Mouse (Mus musculus) T-helper 2 cell (primary cell): ENCODE measurements around the gene Lenep.

Experiments
- in situ Hi-C: fragments of 300-600 bp; cut with MboI, MseI; formaldehyde crosslinking; loops from one replicate; pipeline ENCODE4 v1.15.1; 2025; ENCODE audit warnings: high pct_unique_total_duplicates

Gene Lenep

DNA sequence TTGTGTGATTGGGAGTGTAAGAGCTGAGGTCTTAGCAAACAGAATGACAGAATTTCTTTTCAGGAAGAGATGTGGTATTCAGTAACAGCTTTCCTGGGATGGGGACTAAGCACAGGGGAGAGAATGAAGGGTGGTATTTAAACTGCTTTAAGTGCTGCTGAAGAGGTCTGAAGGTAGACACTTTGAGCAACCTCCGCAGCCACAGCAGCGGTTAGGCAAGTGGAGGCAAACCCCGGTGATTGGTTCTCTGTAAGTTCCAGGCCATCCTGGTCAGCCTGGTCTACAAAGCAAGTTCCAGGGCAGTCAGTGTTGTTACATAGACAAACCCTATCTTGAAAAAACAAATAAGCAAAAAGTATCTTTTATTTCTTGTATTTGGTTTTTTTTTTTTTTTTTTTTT lies 17.4 kb upstream of the Lenep start:
- in situ Hi-C loops: no loop called here

DNA sequence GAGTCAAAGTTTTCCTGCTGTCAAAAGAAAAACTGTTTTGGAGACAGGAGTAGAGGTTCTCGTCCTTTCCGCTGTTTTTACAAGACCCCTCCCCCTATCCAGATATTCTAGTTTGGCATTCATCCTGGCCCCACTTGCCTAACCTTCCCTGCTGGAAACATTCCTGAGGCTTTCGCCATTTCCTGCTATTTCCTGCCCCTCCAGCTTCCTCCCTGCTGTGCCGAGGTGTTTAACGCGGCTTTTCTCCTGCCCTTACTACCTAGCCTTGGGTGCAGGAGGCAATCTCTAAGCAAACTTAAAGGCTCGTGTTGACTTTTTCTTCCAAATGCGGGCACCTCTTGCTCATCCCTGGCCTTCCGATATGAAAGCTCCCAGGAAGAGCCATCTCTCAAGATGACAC lies 17.0 kb upstream of the Lenep start:
- in situ Hi-C loops: no loop called here

- in situ Hi-C loops: no loop called here
Measured at GRCm38 (mm10) chr3:89418861-89419250, 16.3 kb upstream of the Lenep start.

GRCm38 (mm10) chr3:89418170-89418860 lies 15.7 kb upstream of the Lenep start, which contains the start of the genes Cks1b and Shc1:
Gene Cks1b (minus strand): TSS chr3:89418383.
Gene Shc1 (plus strand): TSS chr3:89418443.
- in situ Hi-C loops: no loop called here

GRCm38 (mm10) chr3:89417840-89418169 lies 15.2 kb upstream of the Lenep start:
- in situ Hi-C loops: no loop called here

- in situ Hi-C loops: no loop called here
Measured at GRCm38 (mm10) chr3:89417131-89417530, 14.5 kb upstream of the Lenep start.

- in situ Hi-C loops: no loop called here
Measured at GRCm38 (mm10) chr3:89416158-89416557, 13.6 kb upstream of the Lenep start.

- in situ Hi-C loops: no loop called here
Measured at GRCm38 (mm10) chr3:89411490-89412393, 9.1 kb upstream of the Lenep start, which contains the start of gene Flad1. Gene Flad1 (minus strand): TSS chr3:89411870.

- in situ Hi-C loops: no loop called here
Measured at GRCm38 (mm10) chr3:89410864-89411263, 8.3 kb upstream of the Lenep start.

- in situ Hi-C loops: no loop called here
Measured at GRCm38 (mm10) chr3:89409701-89410100, 7.1 kb upstream of the Lenep start.

DNA sequence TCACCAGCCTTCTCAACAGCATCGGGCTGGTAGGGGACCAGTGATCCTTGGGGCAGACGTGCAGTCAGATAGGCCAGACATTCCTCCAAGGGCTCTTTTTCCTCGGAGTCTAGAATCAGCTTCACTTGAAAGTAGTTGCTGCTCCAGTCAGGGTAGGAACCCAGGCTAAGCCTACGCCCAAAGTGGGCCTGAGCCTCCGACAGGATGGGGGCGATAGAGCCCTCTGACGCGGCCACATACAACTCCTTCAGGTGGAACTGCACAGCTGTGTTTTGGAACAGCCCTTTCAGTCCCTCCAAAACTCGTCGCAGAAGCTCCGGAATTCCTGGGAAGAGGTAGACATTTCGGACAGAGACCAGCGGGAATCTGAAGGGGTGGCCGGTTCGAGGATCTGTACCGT lies 5.9 kb upstream of the Lenep start:
- in situ Hi-C loops: no loop called here

GRCm38 (mm10) chr3:89406887-89407286 lies 4.3 kb upstream of the Lenep start:
- in situ Hi-C loops: no loop called here

- in situ Hi-C loops: no loop called here
Measured at GRCm38 (mm10) chr3:89401329-89401728, 1.3 kb downstream of the Lenep start.

GRCm38 (mm10) chr3:89396654-89397005 lies 6.0 kb downstream of the Lenep start:
- in situ Hi-C loops: no loop called here

DNA sequence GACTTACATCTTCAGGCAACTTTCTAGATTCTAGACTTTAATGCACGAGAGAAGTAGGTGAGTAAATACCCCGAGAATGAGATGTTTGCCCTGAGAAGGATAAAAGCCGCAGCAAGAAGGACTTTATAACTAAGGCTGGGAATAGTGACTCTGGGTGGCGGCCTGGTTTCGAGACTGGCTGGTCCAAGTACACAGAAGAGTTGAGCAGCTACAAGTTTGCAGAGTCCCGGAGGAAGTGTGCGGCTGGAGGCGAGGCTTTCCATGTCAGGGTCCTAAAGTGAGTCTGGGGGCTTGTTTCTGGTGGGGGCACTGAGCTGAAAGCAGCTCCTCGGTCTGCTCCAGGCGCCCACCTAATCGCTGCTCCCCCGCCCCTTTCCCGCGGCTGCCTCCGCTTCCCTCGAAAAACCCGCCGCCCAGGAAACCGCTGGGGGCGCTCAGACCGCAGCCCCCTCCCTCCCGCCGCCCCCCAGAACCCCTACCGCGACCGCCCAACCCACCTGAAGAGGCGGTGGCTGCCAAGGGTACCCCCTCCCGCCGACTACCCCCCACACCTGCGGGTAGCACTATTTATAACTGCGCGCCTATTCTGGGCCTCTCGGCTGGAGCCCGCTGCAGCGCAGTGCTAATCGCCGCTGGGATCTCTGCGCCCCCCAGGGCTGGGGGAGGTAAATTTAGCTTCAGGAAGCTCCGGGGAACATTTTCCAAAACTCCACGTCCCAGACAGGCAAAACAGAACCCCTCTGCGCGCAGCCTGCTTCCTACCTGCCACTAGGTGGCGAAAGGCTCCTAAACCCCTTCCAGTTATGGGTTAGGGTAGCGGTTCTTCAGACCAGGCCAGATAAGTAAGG lies 6.6 kb downstream of the Lenep start:
- in situ Hi-C loops: no loop called here

DNA sequence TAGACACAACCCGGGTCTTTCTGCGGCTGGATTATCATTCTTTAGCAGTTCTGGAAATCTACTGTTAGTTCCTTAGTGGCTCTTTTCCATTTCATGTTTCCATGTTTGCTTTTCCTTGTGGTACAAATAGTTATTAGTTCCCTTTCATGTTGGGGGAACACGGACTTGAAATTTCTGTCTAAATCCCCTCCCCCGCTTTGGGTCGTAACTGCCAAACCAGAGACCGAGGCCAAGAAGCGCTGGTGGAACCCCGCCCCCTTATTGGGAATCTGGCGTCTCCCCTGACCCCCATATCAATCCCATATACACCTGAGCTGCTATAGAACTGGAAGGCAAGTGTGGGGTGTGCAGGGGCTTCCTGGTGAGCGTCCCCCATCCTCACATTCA lies 7.2 kb downstream of the Lenep start:
- in situ Hi-C loops: no loop called here

DNA sequence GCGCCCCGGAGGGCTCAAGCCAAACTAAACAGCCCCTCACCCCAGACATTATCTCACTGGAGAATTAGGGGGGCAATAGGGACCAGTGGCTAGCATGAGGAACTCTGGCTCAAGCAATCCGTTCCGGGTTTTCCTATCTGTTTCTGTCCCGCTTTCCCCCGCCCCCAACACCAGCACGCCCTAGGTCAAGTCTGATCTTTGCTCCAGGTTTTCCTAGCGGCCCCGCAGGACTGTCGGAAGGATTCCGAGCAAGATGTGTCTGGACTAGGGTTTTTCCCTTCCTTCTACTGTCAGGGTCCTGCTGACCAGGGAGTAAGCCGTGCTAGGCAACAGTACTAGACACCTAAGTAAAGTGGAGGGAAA lies 7.7 kb downstream of the Lenep start:
- in situ Hi-C loops: no loop called here

DNA sequence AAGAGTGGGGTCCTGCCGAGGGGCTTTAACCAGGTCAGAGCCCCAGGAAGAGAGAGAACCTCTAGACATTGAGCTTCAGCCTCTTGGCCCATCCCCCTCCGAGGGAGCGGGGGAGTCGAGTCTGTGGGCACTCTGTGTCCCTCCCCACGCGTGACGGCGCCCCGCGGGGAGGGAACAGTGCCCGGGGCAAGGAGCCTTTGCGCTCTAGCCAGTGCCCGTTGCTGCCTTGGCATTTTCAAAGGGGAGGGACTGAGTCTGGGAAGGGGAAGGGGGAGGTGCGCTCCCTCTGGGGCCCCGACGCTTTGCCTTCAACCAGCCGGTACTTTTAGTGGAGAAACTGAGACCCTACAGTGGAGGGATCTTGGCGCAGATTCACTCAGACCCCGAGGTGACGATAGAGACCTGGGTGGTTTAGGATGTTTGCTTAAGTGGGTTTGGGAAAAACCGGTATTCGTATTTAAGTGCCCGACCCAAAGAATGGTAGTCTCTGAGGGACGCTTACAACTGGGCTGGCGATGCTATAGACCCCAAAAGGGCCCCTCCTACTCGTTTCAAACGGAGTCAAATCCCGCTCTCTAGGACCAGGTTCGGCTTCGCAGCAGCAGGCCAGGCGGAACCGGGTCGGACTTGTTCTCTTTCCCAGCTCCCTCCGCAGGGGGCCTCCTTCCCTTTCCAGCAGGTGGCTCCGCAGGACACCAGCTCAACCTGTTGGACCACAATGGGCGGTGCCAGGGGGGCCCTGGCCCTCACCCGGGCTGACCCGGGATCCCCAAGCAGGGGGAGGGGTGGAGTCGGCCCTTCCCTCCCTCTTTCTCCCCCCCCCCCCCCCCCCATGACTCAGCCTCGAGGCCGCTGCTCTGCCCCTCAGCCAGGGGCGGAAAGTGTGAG lies 8.3 kb downstream of the Lenep start, which contains the start of gene Zbtb7b:
TSS of gene Zbtb7b (minus strand) at position 771 of the 888 bp plus-strand sequence.
- in situ Hi-C loops: no loop called here

- in situ Hi-C loops: no loop called here
Measured at GRCm38 (mm10) chr3:89393605-89394004, 9.0 kb downstream of the Lenep start.

DNA sequence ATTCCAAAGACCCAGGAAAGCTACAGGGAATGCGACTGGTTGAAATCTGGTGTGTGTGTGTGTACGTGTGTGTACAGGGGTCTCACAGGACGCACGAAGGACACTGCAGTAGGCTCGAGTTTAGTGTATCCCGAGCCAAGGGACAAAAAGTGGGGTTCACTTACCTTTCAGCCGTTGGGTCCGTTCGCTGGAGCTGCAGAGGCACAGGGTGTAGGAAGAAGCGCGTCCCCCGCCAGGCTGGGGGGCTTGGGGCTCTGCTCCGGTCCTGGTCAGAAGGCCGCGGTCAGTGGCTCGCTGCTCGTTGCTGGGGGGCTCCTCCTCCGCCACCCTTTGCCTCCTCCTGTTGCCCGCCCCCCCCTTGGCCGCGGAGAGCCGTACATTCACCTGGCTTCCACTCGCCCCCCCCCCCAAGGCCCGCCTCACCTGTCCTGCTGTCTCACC lies 9.7 kb downstream of the Lenep start:
- in situ Hi-C loops: no loop called here
